Mouse (Mus musculus): ENCODE results near the gene AC153137.1. TPM values are rescaled to one million over a fixed set of nuclear protein-coding genes. Genes with fewer than 3 reads are reported as not detected.
"Not testable (repeated sequence)": the region's sequence is repeated elsewhere in the genome, so short reads cannot be mapped to it uniquely, and the experiment has no call there.

AC153137.1 gene
- polyA plus RNA-seq (2016; fragmentation: Nextera tagmentation; extraction: Ambion mirVana): not detected in 2 replicates

GRCm38 (mm10) chr1:30977868-30978267 is at the start of gene AC153137.1:
Gene AC153137.1 (minus strand): TSS chr1:30977968.
- H3K36me3 ChIP-seq; H3K4me1 ChIP-seq (replicated peaks); DNase-seq (ENCODE audit: low spot score); H3K27me3 ChIP-seq (ENCODE audit: insufficient read depth, poor library complexity, severe bottlenecking); H3K9me3 ChIP-seq; H3K4me3 ChIP-seq; H3K27ac ChIP-seq: not testable (repeated sequence)
- 88% methylated on average over 5 of the region's 6 CpGs for WGBS

- H3K27ac ChIP-seq: no peak overlapping the region
- DNase-seq (ENCODE audit: low spot score): no peak
- H3K36me3 ChIP-seq: no peaks in the 10 kb centered on the region
- no peak overlapping the region for H3K4me3 ChIP-seq
- no peaks in the 10 kb centered on the region for H3K4me1 ChIP-seq (replicated peaks)
- H3K27me3 ChIP-seq (ENCODE audit: insufficient read depth, poor library complexity, severe bottlenecking): no peaks in the 10 kb centered on the region
- H3K9me3 ChIP-seq: no peaks in the 10 kb centered on the region
Measured at GRCm38 (mm10) chr1:31023173-31023572, 45.4 kb upstream of the AC153137.1 start.

GRCm38 (mm10) chr1:31019283-31019682 is 41.5 kb upstream of the AC153137.1 start:
- H3K27me3 ChIP-seq (ENCODE audit: insufficient read depth, poor library complexity, severe bottlenecking): no peaks in the 10 kb centered on the region
- no peak for DNase-seq (ENCODE audit: low spot score)
- no peak overlapping the region for H3K4me3 ChIP-seq
- H3K27ac ChIP-seq: no peak overlapping the region
- WGBS: 84% methylated on average over 6 of the region's 6 CpGs
- no peaks in the 10 kb centered on the region for H3K4me1 ChIP-seq (replicated peaks)
- H3K9me3 ChIP-seq: no peaks in the 10 kb centered on the region
- H3K36me3 ChIP-seq: no peaks in the 10 kb centered on the region

GRCm38 (mm10) chr1:31017377-31017776 is 39.6 kb upstream of the AC153137.1 start:
- H3K9me3 ChIP-seq: no peaks in the 10 kb centered on the region
- DNase-seq (ENCODE audit: low spot score): no peak
- no peaks in the 10 kb centered on the region for H3K4me1 ChIP-seq (replicated peaks)
- no peak overlapping the region for H3K4me3 ChIP-seq
- no peaks in the 10 kb centered on the region for H3K27me3 ChIP-seq (ENCODE audit: insufficient read depth, poor library complexity, severe bottlenecking)
- H3K27ac ChIP-seq: no peak overlapping the region
- 83% methylated on average over 5 of the region's 5 CpGs for WGBS
- H3K36me3 ChIP-seq: no peaks in the 10 kb centered on the region

GRCm38 (mm10) chr1:31016068-31016467 is 38.3 kb upstream of the AC153137.1 start:
- WGBS: 91% methylated on average over 6 of the region's 6 CpGs

GRCm38 (mm10) chr1:31015261-31015660 is 37.5 kb upstream of the AC153137.1 start:
- WGBS: 74% methylated on average over 2 of the region's 2 CpGs
- Histone ChIP-seq H3K27me3 (ENCODE audit: insufficient read depth, poor library complexity, severe bottlenecking) (no peaks in the 10 kb centered on the region), H3K36me3 (no peaks in the 10 kb centered on the region), H3K27ac (no peak overlapping the region), H3K4me1 (replicated peaks) (no peaks in the 10 kb centered on the region), H3K4me3 (no peak overlapping the region), H3K9me3 (no peaks in the 10 kb centered on the region)
- no peak for DNase-seq (ENCODE audit: low spot score)

More at GRCm38 (mm10) chr1:31016068-31016467, 38.3 kb upstream of the AC153137.1 start:
- Histone ChIP-seq H3K9me3 (no peaks in the 10 kb centered on the region), H3K27me3 (ENCODE audit: insufficient read depth, poor library complexity, severe bottlenecking) (no peaks in the 10 kb centered on the region), H3K4me3 (no peak overlapping the region), H3K27ac (no peak overlapping the region), H3K4me1 (replicated peaks) (no peaks in the 10 kb centered on the region), H3K36me3 (no peaks in the 10 kb centered on the region)
- DNase-seq (ENCODE audit: low spot score): no peak

- H3K27me3 ChIP-seq (ENCODE audit: insufficient read depth, poor library complexity, severe bottlenecking); H3K36me3 ChIP-seq; H3K9me3 ChIP-seq; H3K4me3 ChIP-seq; H3K4me1 ChIP-seq (replicated peaks); H3K27ac ChIP-seq; DNase-seq (ENCODE audit: low spot score): not testable (repeated sequence)
- 91% methylated on average over 7 of the region's 7 CpGs for WGBS
Measured at GRCm38 (mm10) chr1:30977239-30977638, 529 bp downstream of the AC153137.1 start.

GRCm38 (mm10) chr1:30951795-30952194 is 26.0 kb downstream of the AC153137.1 start:
- H3K36me3 ChIP-seq: no peaks in the 10 kb centered on the region
- H3K4me3 ChIP-seq: no peak overlapping the region
- no peak for DNase-seq (ENCODE audit: low spot score)
- WGBS: 80% methylated on average over 2 of the region's 2 CpGs
- no peak overlapping the region for H3K27ac ChIP-seq
- H3K4me1 ChIP-seq (replicated peaks): peaks cover 16% of the 10 kb centered on the region
- H3K27me3 ChIP-seq (ENCODE audit: insufficient read depth, poor library complexity, severe bottlenecking): no peaks in the 10 kb centered on the region
- no peaks in the 10 kb centered on the region for H3K9me3 ChIP-seq

- H3K27me3 ChIP-seq (ENCODE audit: insufficient read depth, poor library complexity, severe bottlenecking): no peaks in the 10 kb centered on the region
- H3K27ac ChIP-seq: peak overlapping the region; percentile 100
- H3K4me1 ChIP-seq (replicated peaks): peaks cover 18% of the 10 kb centered on the region
- H3K36me3 ChIP-seq: peaks cover 4% of the 10 kb centered on the region
- WGBS: 51% methylated on average over 5 of the region's 5 CpGs
- DNase-seq (ENCODE audit: low spot score): no peak
- H3K4me3 ChIP-seq: peak overlapping the region; percentile 84
- H3K9me3 ChIP-seq: no peaks in the 10 kb centered on the region
Measured at GRCm38 (mm10) chr1:30950456-30950835, 27.3 kb downstream of the AC153137.1 start.

GRCm38 (mm10) chr1:30949710-30950455 is 27.9 kb downstream of the AC153137.1 start:
- no peaks in the 10 kb centered on the region for H3K9me3 ChIP-seq
- peaks cover 18% of the 10 kb centered on the region for H3K4me1 ChIP-seq (replicated peaks)
- peak; percentile 96 for DNase-seq (ENCODE audit: low spot score)
- H3K4me3 ChIP-seq: peak overlapping the region; percentile 84
- no peaks in the 10 kb centered on the region for H3K27me3 ChIP-seq (ENCODE audit: insufficient read depth, poor library complexity, severe bottlenecking)
- peak overlapping the region; percentile 100 for H3K27ac ChIP-seq
- H3K36me3 ChIP-seq: peaks cover 10% of the 10 kb centered on the region
- under 1% methylated on average over 66 of the region's 66 CpGs for WGBS

- Histone ChIP-seq H3K27me3 (ENCODE audit: insufficient read depth, poor library complexity, severe bottlenecking) (no peaks in the 10 kb centered on the region), H3K4me3 (peak overlapping the region; percentile 84), H3K4me1 (replicated peaks) (peaks cover 18% of the 10 kb centered on the region), H3K36me3 (peaks cover 18% of the 10 kb centered on the region), H3K9me3 (no peaks in the 10 kb centered on the region), H3K27ac (peak overlapping the region; percentile 100)
- DNase-seq (ENCODE audit: low spot score): peak; percentile 72
- WGBS: under 1% methylated on average over 84 of the region's 85 CpGs
Measured at GRCm38 (mm10) chr1:30948950-30949639, 28.7 kb downstream of the AC153137.1 start.

- peak overlapping the region; percentile 100 for H3K27ac ChIP-seq
- WGBS: 1% methylated on average over 16 of the region's 16 CpGs
- peak overlapping the region; percentile 84 for H3K4me3 ChIP-seq
- H3K27me3 ChIP-seq (ENCODE audit: insufficient read depth, poor library complexity, severe bottlenecking): no peaks in the 10 kb centered on the region
- peaks cover 18% of the 10 kb centered on the region for H3K4me1 ChIP-seq (replicated peaks)
- DNase-seq (ENCODE audit: low spot score): peak; percentile 44
- H3K36me3 ChIP-seq: peaks cover 24% of the 10 kb centered on the region
- H3K9me3 ChIP-seq: no peaks in the 10 kb centered on the region
Measured at GRCm38 (mm10) chr1:30948361-30948949, 29.3 kb downstream of the AC153137.1 start.

GRCm38 (mm10) chr1:30945136-30945535 is 32.6 kb downstream of the AC153137.1 start:
- Histone ChIP-seq H3K36me3 (peaks cover 39% of the 10 kb centered on the region), H3K9me3 (no peaks in the 10 kb centered on the region), H3K4me1 (replicated peaks) (peaks cover 13% of the 10 kb centered on the region), H3K27ac (no peak overlapping the region), H3K27me3 (ENCODE audit: insufficient read depth, poor library complexity, severe bottlenecking) (no peaks in the 10 kb centered on the region), H3K4me3 (no peak overlapping the region)
- WGBS: 97% methylated on average over 6 of the region's 6 CpGs
- DNase-seq (ENCODE audit: low spot score): no peak
